Mouse (Mus musculus) heart, adult 9 months (tissue): ENCODE data around the gene Dhx16.

Source experiments
- DNase-seq, 2 experiments: peaks; one replicate each; pipeline ENCODE4 v3.0.0; 2022; ENCODE audit warnings: low spot score in 2 of 2

Dhx16 gene

DNA sequence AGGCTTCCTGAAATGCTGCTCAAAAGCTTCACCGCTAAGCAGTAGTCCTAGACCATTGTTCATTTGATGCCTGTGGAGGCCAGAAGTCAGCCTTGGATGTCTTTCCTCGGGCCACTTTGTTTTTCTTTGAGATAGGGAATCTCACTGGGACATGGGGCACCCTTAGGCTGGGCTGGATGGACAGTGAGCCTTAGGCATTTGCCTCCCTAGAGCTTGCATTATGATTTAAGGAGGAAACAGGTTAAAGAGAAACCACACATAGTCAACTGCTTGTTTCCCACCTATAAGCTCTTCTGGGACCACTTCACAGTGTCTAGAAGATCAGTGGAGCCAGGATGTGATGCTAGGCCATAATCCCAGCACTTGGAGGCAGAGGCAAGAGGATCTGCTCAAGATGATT is 19.8 kb upstream of the Dhx16 start:
- no peak for DNase-seq

DNA sequence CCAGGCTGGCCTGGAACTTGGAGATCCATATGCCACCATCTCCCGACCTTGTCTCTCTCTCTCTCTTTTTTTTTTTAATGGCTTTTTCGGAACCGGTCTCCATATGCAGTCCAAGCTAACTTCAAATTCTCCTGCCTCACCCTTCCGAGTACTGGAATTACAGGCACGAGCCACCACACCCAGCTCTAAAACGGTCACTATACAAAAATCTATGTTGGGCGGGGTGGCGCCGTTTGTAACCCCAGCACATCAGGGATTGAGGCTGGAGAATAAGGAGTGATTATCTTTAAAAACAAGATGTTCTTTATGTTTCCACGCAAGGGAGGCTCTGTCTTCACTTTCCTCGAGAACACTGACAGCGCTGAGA is 18.8 kb upstream of the Dhx16 start:
- no peak for DNase-seq

GRCm38 (mm10) chr17:35861198-35861857 is 18.3 kb upstream of the Dhx16 start, which contains the start of gene Nrm:
Gene Nrm (plus strand): TSS chr17:35861318.
- peak; percentile 92 to 94 for DNase-seq

GRCm38 (mm10) chr17:35864832-35865353 is 14.7 kb upstream of the Dhx16 start:
- no peak for DNase-seq

GRCm38 (mm10) chr17:35865481-35866280 is 13.9 kb upstream of the Dhx16 start, which contains the start of gene Ppp1r18:
Gene Ppp1r18 (plus strand): TSS chr17:35865593.
- DNase-seq, result peak; percentile 87 to 92

- DNase-seq, result peak; percentile 86 to 91
These were observed 13.3 kb upstream of the Dhx16 start for GRCm38 (mm10) chr17:35866281-35866831.

GRCm38 (mm10) chr17:35866911-35867890 is 12.4 kb upstream of the Dhx16 start:
- peak; percentile 55 to 57 for DNase-seq

DNA sequence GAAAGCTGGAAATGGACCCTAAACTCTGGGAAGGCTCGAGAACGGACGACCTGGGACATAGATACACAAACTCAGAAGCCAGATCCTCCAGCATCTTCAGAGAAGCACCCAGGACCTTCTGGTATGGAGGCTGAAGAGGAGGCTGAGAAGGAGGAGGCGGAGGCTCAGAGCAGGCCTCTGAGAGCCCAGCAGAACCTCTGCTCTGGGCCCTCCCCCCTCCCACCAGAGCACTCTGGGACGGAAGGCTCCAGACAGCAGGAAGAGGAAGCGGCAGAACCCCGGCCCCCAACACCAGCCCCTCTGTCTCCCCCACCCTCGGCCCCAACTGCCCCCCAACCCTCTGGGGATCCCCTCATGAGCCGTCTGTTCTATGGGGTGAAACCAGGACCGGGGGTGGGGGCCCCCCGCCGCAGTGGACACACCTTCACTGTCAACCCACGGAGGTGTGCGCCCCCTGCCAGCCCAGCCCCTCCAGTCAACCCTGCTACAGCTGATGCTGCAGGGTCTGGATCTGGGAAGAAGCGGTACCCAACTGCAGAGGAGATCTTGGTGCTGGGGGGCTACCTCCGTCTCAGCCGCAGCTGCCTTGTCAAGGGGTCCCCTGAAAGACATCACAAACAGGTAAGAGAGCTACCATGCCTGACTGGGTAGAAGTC is 11.3 kb upstream of the Dhx16 start:
- peak; percentile 35 to 62 for DNase-seq

DNA sequence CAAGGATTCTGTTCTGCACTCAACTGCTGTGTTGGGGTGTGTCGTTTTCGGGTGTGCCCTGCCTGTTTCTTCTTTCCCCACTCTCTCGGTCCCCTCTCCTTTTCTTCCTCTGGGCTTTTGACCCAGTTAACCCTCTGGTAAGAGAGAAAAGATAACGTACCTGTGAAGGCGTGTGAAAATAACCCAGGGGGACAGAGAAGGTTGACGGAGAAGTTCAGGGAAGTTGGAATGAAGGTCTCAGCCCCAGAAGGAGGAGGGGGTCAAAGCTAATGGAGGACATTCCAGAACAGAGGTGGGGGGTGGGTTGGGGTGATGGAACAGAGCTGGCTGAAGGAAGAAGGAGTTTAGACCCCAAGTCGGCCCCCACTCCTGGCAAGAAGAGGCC is 10.7 kb upstream of the Dhx16 start:
- DNase-seq, result no peak

DNA sequence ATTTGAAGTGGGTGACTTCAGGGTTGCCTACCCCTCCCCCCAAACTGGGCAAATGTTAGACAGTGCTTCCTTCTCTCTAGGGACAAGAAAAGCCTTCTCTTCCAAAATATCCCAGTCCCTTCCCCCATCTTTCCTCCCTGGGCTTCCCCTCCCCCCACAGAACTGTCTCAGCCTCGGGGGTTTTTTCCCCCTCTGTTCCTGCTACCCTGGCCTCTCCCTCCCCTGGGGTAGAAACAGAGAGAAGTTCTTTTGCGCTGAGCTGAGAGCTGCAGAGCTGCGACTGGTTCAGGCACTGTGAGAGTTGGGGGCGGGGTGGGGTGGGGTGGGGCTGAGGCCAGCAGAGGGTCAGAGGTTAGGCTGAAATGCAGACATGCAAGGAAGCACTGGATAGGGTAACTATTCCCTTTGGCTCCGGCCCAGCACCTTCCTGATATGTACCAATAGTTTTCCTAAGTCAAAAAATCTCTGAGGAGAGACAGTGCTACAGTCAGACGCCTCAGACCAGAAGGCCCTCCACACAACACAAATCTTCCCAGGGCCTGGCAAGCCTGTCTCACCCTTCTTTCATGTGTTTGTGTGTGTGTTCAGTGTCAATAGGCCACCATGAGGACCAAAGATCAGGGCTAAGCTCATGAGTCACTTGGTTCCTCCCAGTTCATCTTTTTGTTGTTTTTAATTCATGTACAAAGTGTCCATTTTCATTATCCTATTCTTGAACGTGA is 10.1 kb upstream of the Dhx16 start:
- peak; percentile 57 to 67 for DNase-seq

GRCm38 (mm10) chr17:35870151-35870883 is 9.3 kb upstream of the Dhx16 start:
- peak; percentile 82 to 91 for DNase-seq

DNA sequence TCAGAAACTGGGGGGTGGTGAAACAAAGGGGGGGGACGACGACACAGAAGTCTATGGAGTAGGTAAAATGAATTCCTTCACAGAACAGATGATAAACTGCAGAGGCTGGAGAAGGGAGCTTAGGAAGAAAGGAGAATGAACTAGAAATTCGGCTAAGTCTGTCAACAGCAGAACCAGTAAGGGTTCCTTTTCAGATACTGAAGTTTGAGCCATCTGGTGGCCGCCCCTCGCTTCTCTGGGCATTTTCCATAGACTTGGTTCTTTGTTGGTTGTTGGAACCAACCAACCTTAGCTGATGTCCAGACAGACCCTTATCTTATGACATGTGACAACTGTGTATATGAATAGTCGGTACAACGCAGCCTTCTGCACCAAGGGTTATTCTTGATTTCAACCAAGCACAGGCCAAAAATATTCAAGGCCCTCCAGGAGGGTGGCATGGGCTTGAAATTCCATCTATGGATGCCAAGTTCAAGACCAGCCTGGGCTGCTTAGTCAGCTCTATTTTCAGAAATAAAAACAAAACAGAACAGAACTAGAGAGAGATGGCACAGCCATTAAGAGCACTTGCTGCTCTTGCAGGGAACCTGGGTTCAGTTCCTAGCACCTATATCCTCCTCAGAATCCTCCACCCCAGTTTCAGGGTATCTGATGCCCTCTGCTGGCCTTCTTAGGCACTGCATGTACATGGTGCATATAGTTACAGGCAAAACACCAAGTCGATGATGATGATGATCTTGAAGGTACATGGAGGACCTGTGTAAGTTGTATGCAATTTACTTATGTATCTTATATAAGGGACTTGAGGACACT is 8.5 kb upstream of the Dhx16 start:
- no peak for DNase-seq

DNA sequence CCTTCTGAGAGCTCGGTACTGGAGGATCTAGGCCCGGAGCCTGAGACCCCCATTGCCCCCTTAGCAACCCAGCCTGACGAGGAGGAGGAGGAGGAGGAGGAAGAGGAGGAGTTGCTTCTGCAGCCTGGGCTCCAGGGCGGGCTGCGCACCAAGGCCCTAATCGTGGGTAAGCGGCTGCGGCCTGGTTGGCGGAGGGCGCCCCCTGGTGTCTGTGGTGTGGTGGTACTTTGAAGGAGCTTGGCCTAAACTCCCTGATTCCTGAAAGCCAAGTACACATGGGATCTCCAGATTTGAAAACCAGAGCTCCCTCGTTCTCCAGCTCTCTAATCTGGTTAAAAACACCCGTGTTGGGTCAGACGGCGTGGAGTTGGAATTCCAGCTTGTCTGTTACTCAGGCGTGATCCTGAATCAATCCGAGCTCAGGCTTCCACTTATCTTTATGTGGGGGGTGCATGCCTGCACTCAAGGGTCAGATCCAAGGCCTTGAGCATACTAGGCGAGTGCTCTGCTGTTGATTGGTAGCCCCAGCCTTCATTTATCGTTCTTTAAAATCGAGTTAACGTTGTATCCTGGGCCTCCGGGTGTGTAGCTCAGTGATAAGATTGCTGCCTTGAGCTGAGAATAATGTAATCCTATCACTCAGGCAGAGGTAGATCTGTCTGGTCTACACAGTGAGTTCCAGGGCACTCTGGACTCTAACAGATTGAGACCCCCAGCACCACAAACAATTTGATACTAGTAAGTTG is 5.7 kb upstream of the Dhx16 start:
- peak; percentile 76 to 86 for DNase-seq

GRCm38 (mm10) chr17:35874721-35875120 is 4.9 kb upstream of the Dhx16 start:
- no peak for DNase-seq

DNA sequence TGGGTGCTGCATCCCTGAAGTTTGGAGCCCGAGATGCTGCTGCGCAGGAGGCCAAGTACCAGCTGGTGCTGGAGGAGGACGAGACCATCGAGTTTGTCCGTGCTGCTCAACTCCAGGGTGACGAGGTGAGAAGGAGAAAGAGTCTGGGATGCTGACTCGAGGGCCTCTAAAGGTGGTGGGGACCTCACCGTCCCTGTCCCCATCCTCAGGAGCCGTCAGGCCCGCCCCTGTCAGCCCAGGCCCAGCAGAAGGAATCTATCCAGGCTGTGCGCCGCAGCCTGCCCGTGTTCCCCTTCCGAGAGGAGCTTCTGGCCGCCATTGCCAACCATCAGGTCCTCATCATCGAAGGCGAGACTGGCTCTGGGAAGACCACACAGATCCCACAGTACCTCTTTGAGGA is 3.3 kb downstream of the Dhx16 start:
- DNase-seq, result no peak

DNA sequence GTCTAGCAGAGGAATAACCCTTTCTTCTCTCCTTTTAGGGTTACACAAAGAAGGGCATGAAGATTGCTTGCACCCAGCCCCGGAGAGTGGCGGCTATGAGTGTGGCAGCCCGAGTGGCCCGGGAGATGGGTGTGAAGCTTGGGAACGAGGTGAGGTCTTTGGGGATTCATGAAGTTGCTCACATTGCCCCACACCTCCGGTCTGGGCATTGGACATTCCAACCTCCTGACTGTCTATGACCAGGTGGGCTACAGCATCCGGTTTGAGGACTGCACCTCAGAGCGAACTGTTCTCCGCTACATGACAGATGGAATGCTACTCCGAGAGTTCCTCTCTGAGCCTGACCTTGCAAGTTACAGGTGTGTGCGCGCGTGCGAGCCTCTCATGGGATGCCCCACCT is 4.2 kb downstream of the Dhx16 start:
- DNase-seq, result no peak

DNA sequence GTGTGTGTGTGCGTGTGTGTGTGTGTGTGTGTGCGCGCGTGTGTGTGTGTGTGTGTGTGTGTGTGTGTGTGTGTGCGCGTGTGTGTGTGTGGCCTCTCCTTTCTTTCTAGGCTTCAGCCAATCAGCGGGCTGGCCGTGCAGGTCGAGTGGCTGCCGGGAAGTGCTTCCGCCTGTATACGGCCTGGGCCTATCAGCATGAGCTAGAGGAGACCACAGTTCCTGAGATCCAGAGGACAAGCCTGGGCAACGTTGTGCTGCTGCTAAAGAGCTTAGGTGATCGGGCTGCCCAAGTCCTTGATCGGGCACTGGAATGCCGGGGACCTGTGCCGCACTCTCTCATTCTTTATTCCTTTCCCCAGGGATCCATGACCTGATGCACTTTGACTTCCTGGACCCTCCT is 8.1 kb downstream of the Dhx16 start:
- no peak for DNase-seq
